Mouse (Mus musculus) cerebellum, adult (tissue): ENCODE data around the gene Nprl2.
A peak's percentile ranks its signal among the peaks of the same experiment; 100 is the strongest.
"Not testable (repeated sequence)": the region's sequence is repeated elsewhere in the genome, so short reads cannot be mapped to it uniquely, and the experiment has no call there.

Experiments
- ATAC-seq: cut with Nextera tagmentation; 2 replicates; pipeline ENCODE4 v1.9.2; 2017; ENCODE audit warnings: mild to moderate bottlenecking, moderate library complexity, mixed read lengths; ENCODE audit not compliant: insufficient number of reproducible peaks, low FRiP score, low TSS enrichment

Gene Nprl2

DNA sequence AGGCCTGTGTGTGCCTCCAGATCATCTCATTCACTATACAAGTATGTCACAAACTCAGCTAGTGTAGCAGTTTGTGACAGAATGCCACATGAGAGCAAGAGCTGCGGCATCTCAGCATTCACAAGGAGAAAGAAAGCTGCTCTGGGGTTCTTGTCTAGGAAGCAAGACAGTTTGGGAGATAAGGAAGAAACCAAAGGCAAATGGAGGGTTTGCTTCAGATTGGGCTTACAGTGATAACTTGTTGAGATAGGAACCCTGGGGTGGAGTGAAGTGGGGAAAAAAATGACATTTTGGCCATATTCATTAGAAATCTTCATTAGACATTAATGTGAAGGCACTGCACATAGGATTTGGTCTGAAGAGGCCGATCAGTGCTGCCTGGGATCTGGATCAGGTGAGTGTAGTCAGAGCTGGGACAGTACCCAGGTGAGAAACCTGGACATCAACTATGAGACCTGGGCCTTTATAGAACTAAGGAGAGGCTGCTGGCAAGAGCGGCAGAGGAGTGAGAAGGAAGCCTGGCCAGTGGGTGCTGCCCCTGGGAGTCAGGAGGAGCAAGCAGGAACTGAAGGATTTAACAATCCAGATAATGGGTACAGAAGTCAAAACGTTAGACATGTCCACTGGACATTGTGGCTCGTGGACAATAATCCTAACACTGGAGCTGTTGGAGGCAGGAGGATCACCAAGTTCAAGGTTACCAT is 10.8 kb downstream of the Nprl2 start:
- ATAC-seq, result no peak

DNA sequence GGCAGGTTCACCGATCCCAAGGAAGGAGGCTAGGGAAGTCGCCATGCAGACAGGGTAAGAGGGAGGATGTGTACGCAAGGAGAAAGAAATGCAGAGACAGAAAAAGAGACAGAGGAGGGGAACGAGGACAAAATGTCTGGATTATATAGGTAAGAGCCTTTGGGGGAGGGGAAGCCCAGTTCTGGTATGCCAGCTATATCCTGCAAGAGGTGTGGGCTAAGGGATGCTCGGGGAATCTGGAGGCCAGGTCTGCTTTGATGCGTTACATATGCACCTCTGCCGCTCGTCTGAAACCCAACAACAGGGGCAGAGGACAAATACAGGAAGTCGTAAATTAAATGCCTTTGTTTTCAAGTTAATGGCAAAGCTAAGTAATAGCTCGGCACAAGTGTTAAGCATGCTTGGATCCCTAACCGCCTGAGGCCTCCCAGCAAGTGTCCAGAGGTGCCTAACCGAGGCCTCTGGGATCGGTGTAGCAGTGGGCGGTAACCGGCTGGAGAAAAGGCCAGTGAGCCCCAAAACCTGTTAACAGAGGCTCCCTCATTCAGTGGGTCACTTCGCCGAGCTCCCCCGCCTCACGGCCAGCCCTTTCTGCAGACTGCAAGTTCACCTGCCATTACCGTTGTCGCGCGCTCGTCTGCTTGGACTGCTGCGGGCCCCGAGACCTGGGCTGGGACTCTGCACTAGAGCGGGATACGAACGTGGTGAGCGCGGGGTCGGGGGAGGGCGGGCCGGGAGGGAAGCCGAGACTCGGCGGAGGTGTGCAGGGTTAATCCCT is 11.7 kb downstream of the Nprl2 start:
- peak; percentile 9; the same call in 1 of the 2 replicates for ATAC-seq

DNA sequence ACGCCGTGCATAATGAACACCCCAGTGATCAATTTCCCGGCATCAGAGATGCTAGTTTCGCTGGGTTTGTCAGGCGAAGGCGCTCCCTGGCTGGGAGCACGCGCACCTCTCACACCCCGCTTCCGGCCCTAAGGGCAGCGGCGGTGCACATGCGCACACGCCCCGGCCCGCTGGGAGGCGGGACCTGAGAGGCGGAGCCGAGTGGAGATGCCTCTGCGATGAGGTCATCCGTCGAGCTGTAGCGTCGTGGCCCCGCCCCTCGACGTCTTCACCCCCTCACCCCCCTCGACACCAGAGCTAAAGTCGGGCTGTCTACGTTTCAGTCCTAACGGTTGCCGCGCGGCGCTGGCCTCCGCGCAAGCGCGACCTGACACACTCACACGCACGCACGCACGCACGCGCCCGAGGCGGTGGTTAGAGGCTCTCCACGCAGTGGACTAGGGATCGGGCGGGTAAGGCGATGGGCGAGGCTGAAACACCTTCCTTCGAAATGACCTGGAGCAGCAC is 12.3 kb downstream of the Nprl2 start:
- ATAC-seq, result peak; percentile 78

DNA sequence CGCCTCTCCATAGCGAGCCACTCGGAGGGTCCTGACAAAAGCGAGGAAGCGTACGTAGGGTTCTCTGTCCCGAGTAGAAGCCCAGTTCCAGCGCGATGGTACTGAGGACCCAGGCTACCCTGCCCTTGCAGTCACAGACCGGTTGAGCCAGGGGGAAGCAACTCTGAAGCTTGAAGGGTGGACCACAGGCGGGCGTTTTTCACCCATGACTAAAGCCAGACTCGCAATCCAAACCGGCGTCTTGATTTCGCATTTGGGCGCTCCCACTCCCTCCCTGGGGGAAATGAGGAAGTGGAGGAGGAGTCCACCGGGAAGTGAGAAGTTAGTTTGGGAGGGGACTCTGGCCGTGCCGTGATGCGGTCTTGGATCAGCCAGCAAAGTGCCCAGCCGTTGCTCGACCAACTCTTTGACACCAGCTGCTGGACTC is 13.0 kb downstream of the Nprl2 start:
- peak; percentile 5; the same call in 1 of the 2 replicates for ATAC-seq

DNA sequence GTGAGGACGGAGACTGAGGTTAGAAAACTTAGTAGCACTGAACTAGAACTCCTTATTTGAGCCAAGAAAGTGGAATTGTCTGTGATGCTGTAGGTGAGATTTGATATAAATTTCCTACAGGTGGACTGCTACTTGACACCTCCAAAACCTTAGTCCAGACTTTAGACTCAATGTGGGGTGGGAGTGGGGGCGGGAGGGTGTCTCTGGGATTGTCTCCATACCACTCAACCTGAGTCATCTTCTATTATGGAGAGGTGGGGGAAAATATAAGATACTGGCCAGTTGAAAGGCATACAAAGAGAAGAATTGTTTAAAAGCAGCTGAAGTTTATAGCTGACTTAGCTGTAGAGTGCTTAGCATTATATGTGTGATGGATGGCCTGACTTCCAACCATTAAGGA is 13.7 kb downstream of the Nprl2 start:
- no peak for ATAC-seq

DNA sequence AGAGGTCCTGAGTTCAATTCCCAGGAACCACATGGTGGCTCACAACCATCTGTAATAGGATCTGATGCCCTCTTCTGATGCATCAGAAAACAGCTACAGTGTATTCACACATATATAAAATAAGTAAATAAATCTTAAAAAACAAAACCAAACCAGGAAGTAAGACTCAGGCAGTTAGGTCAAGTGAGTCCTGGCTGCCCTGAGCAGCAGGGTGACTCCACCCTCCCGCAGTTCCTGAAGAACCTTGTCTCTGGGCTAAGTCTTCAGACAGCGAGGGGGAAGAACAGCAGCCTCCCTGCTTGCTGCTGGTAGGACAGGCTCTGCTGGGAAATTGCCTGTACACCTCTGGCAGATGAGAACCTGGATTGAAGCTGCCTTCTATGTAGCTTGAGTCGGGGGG is 14.3 kb downstream of the Nprl2 start:
- ATAC-seq, result no peak

DNA sequence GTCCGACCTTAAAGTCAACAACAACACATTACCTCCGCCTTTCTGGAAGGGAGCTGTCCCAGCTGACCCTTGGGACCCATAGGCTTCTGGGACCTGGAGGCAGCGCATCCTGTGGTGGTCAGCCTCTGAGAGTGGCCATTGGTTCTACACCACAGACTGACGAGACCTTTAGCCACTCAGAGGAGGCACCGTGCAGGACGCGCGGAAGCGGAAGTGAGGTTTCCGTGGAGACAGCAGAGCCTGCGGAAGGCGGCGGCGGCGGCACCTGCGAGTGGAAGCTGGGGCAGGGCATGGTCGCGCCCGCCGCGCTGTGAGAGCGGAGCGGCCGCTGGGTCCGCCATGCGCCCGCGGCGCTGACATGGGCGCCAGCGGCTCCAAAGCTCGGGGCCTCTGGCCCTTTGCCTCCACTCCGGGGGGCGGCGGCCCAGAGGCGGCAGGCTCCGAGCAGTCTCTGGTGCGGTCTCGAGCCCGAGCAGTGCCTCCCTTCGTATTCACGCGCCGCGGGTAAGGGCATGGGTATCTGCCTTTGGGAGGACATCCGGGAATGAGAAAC is 21.1 kb downstream of the Nprl2 start, which contains the start of gene Tusc2:
Gene Tusc2, plus strand, starts transcription at position 227 of the 553 bp plus-strand sequence.
- peak; percentile 96 for ATAC-seq

DNA sequence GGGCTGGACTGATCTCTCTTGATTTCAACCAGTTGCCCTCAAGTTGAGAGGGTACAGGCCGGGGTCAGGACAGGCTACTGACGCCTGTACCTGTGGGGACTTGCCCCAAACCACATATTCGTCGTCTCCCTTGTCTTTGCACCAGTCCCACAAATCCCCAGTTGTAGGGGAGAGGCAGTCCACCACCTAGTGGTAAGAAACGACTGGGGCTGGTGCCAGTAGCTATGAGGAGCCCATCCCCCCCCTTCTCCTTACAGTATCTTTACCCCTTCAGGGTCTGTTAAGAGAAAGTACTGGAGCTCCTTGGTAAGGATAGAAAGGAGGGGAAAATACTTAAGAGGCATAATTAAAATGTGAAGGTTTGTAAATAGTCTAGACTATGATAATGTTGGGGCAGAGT is 23.5 kb downstream of the Nprl2 start:
- not testable (repeated sequence) for ATAC-seq

DNA sequence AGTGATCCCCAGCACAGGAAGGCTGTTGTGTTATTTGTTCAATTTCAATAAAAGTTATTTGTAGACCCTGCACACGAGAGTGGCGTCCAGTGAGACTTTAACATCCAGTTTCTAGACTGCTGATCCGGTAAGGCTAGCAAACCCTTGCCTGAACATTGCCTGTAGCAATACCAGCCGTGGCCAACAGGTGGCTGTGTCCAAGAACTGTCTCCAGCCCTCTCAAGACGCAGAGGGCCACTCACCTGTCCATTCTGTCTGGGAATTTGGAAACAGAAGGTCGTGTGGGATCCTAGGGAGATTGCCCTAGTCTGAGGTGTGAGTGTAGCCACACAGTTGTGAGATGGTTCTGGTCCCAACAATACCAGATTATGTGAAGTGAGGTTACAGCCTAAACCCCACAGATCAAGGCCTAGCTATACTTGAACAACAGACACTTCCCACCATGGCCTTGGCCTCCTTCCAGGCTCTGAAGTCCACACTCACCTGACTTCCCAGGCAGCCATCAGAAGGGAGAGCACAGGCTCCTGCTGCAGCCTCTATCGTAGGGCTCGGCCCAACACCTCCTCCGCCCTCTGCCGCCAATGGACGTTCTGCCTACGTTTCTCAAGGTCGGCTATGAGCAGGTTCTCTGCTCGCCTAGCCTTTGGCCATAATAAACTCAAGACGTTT is 24.1 kb downstream of the Nprl2 start:
- ATAC-seq, result no peak

DNA sequence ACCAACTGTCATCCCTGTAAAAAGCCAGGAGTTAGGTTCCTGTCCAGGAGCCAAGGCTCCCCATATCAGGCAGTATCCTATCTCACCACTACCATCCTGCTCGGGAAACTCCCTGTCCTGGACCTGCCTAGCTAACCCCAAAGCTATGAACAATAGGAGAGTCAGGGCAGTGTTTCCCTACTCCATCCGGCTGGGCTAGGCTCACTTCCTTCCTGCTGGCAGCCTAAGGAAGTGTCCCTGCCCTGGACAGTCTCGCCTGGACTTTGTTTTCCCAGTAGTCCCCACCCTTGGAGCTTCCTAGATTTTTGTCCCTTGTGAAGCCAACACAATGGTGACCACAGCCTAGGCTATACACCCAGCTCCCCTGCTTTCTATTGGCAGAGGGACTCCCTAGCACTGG is 24.8 kb downstream of the Nprl2 start:
- ATAC-seq, result no peak

DNA sequence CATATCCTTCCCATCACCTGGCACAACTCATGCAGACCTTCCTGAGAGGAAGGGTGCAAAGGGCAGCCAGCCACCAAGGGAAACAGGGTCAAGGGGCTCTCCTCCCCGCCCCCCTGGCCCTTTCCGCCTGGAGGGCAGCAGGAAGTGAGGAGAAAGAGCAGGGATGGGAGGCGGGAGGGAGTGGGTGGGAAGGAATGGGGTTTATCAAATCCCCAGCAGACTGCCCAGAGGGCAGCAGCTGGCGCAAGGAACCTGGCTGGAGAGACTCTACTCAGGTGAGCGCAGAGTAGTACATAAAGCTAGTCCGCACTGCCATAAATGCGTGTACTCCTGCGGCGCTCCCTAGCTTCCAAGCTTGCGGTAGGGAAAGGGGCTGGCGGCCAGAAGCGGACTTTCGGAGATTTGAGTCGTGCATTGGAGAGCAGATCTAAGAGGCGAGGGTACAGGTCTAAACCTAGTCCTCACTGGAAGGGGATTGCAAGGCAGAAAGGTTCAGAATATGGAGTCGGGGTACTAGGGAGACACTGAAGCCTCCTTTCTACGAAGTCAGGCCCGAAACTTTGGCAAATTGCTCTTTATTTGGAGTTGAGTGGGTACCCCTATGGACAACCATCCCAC is 25.8 kb downstream of the Nprl2 start, which contains the start of gene Hyal2:
Gene Hyal2, plus strand, starts transcription at position 244 of the 618 bp plus-strand sequence.
- no peak for ATAC-seq

DNA sequence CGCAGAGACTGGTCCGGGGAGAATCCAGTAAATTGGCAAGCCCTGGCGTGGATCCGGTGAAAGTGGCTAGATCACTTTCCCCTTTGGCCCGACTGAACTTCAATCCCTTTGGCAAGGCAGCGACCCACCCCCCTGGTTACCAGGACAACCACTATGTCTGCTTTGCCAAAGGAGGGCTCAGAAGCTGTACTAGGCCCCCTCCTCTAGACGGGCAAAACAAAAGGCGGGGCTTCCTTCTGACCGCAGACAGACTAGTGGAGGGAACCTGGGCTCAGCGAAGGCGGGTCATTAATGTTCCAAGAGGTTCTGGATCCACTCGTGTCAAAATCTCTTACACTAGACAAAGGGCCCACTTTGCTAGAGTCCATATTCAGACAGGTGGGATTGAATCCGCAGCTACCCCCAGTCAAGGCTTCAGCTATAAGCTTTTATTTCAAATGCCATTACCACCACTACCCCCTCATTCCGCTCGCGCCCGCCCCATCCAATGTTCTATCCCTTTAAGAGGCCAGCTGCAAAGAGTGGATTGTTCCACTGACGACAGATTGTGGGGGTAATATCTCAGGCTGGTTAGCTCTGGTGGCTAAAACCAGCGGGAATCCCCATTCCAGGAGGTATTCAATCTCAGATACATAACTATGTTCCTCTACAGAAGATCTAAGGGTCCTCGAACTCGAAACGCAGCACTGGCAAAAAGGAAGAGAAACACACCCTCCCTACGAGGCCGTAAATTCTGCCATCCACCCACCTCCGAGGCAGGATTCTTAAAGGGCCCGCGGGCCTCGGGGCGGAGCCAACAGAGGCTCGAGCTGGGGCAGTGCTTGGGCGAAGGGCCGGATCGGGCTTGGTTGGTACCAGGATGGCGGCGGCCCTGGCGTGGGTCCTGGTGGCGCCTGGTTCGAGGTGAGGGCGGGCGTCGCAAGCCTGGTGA is 26.6 kb downstream of the Nprl2 start:
- ATAC-seq, result peak; percentile 66; the same call in 1 of the 2 replicates

DNA sequence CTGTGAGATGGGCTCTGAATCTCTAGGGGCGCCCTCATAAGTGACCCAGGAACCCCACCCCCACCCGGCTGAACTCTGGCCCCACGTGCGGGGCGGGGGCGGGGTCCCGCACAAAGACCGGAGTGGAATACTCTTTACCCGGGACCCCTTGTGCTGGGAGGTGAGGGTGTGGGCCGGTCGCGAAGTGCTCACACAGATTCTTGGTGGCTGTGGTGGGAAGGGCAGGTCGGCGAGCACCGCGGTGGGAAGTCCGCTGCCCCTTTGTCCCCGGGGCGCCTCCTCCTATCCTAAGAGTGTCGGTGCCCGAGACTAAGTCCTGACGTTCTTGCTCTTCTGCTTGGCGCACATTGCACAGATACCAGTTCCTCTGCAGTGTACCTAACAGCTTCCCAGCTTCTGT is 27.2 kb downstream of the Nprl2 start:
- ATAC-seq, result peak; percentile 8; the same call in 1 of the 2 replicates

DNA sequence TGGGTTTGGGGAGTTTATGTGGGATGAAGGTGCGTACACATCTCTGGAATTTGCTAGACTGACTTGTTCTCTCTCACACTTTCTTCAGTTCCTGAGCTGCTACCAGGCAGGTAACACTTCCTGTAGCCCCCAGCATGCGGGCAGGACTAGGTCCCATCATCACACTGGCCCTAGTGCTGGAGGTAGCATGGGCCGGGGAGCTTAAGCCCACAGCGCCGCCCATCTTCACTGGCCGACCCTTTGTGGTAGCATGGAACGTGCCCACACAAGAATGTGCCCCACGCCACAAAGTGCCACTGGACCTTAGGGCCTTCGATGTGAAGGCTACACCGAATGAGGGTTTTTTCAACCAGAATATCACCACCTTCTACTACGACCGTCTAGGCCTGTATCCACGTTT is 28.0 kb downstream of the Nprl2 start:
- no peak for ATAC-seq

DNA sequence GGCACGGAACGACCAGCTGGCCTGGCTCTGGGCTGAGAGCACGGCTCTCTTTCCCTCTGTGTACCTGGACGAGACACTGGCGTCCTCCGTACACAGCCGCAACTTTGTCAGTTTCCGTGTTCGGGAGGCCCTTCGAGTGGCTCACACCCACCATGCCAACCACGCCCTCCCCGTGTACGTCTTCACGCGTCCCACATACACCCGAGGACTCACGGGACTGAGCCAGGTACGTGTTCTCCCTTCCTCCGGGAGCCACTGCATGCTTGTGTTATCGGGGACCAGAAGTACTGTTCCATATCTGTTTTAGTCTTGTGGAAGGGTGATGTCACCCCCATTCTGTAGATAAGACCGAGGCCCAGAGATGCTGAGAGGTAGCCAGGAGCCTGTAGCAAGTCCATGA is 28.8 kb downstream of the Nprl2 start:
- ATAC-seq, result no peak

DNA sequence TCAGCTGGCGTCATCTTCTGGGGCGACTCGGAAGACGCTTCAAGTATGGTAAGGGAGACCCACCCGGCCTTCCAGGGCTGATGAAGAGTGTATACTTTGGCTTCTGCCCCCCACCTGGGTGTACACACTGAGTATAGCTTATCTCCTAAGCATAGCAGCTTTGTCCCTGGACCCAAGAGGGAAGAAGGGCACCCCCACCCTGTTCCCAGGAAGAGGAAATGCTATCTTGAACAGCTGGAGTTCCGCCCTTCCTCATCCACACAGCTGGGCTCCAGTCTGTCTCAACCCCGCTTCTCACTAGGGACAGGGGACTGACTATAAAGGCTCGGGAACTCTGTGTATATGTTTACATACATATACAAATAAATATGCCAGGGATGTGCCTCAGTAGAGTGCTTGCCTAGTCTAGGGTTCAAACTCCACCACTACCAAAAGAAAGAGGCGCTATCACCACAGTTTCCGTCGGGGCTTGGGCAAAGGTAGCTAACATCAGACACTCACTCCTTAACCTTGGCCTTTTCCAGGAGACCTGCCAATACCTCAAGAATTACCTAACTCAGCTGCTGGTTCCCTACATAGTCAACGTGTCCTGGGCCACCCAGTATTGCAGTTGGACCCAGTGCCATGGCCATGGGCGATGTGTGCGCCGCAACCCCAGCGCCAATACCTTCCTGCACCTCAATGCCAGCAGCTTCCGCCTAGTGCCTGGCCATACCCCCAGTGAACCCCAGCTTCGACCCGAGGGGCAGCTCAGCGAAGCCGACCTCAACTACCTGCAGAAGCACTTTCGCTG is 29.7 kb downstream of the Nprl2 start:
- no peak for ATAC-seq

DNA sequence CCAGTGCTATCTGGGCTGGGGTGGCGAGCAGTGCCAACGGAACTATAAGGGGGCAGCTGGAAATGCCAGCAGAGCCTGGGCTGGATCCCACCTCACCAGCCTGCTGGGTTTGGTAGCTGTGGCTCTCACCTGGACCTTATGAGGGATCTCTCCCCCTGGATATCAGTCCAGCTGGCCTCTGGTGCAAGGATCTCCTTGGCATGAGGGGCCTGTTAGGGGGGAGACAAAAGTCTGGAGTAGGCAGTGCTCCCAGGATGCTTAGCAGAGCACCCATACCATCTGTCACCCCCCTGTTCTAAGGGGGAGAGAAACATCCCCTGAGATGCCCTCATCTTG is 30.3 kb downstream of the Nprl2 start:
- ATAC-seq, result no peak

DNA sequence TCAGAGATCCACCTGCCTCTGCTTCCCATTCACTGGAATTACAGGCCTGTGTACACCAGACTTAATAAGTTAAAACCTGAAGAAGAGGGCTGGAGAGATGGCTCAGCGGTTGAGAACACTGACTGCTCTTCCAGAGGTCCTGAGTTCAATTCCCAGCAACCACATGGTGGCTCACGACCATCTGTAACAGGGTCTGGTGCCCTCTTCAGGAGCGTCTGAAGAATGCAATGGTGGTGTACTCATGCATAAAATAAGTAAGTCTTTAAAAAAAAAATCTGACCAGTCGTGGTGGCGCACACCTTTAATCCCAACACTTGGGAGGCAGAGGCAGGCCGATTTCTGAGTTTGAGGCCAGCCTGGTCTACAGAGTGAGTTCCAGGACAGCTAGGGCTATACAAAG is 31.7 kb downstream of the Nprl2 start:
- ATAC-seq, result not testable (repeated sequence)
